Mouse (Mus musculus): ENCODE data around the gene Msx2.

Gene Msx2

GRCm38 (mm10) chr13:53472614-53473124 is at the start of gene Msx2:
Gene Msx2 (minus strand): TSS chr13:53473074.
- DNase-seq (ENCODE audit: low spot score) = no peak

GRCm38 (mm10) chr13:53521468-53521867 is 48.6 kb upstream of the Msx2 start:
- DNase-seq (ENCODE audit: low spot score) = no peak

GRCm38 (mm10) chr13:53520343-53520937 is 47.6 kb upstream of the Msx2 start:
- DNase-seq (ENCODE audit: low spot score) = no peak

- DNase-seq (ENCODE audit: low spot score) = no peak
Measured at GRCm38 (mm10) chr13:53519727-53520126, 46.9 kb upstream of the Msx2 start.

GRCm38 (mm10) chr13:53518306-53518705 is 45.4 kb upstream of the Msx2 start:
- no peak for DNase-seq (ENCODE audit: low spot score)

GRCm38 (mm10) chr13:53514574-53514973 is 41.7 kb upstream of the Msx2 start:
- peak; percentile 20 for DNase-seq (ENCODE audit: low spot score)

- DNase-seq (ENCODE audit: low spot score) = no peak
Measured at GRCm38 (mm10) chr13:53511366-53511765, 38.5 kb upstream of the Msx2 start.

GRCm38 (mm10) chr13:53502406-53502805 is 29.5 kb upstream of the Msx2 start:
- DNase-seq (ENCODE audit: low spot score) = no peak

- DNase-seq (ENCODE audit: low spot score) = no peak
Measured at GRCm38 (mm10) chr13:53501561-53502253, 28.8 kb upstream of the Msx2 start.

GRCm38 (mm10) chr13:53501057-53501456 is 28.2 kb upstream of the Msx2 start:
- no peak for DNase-seq (ENCODE audit: low spot score)

- DNase-seq (ENCODE audit: low spot score) = no peak
Measured at GRCm38 (mm10) chr13:53486512-53486911, 13.6 kb upstream of the Msx2 start.

- no peak for DNase-seq (ENCODE audit: low spot score)
Measured at GRCm38 (mm10) chr13:53475701-53476188, 2.9 kb upstream of the Msx2 start.

GRCm38 (mm10) chr13:53474491-53474890 is 1.6 kb upstream of the Msx2 start:
- no peak for DNase-seq (ENCODE audit: low spot score)

GRCm38 (mm10) chr13:53473991-53474390 is 1.1 kb upstream of the Msx2 start:
- no peak for DNase-seq (ENCODE audit: low spot score)

GRCm38 (mm10) chr13:53473291-53473690 is 417 bp upstream of the Msx2 start:
- DNase-seq (ENCODE audit: low spot score) = no peak

GRCm38 (mm10) chr13:53471926-53472613 is 804 bp downstream of the Msx2 start:
- no peak for DNase-seq (ENCODE audit: low spot score)

- DNase-seq (ENCODE audit: low spot score) = no peak
Measured at GRCm38 (mm10) chr13:53471411-53471810, 1.5 kb downstream of the Msx2 start.

- no peak for DNase-seq (ENCODE audit: low spot score)
Measured at GRCm38 (mm10) chr13:53470437-53471151, 2.3 kb downstream of the Msx2 start.

GRCm38 (mm10) chr13:53469756-53470155 is 3.1 kb downstream of the Msx2 start:
- no peak for DNase-seq (ENCODE audit: low spot score)

GRCm38 (mm10) chr13:53468171-53468570 is 4.7 kb downstream of the Msx2 start:
- no peak for DNase-seq (ENCODE audit: low spot score)

GRCm38 (mm10) chr13:53466189-53466866 is 6.5 kb downstream of the Msx2 start:
- no peak for DNase-seq (ENCODE audit: low spot score)

Data from c-Kit-positive CD71-positive TER-119-positive erythroid progenitor cells, embryonic 14.5 days (primary cell).